Mouse (Mus musculus) layer of hippocampus, adult 2 months (tissue): ENCODE measurements at regions not wholly inside any gene's neighbourhood (a gene's known extent, or its start where the extent isn't known, plus 50 kb on each side); places are given as distances from the start of the nearest gene placed in this dataset.

Experiments used
- DNase-seq, 2 experiments: peaks; one replicate each; pipeline ENCODE4 v3.0.0; 2022; ENCODE audit warnings: low spot score in 2 of 2
- H3K27ac ChIP-seq: fragments of 200-600 bp; 2 replicates; pipeline ENCODE4 v1.8.1; 2022
- H3K4me3 ChIP-seq: fragments of 200-600 bp; 2 replicates; pipeline ENCODE4 v1.8.1; 2022; ENCODE audit warnings: mild to moderate bottlenecking
- CTCF ChIP-seq: fragments of 200-600 bp; conservative IDR thresholded peaks from 2 replicates; pipeline ENCODE4 v1.8.1; 2022; ENCODE audit warnings: antibody characterized with exemption, mild to moderate bottlenecking, moderate library complexity

GRCm38 (mm10) chr2:61527127-61527526 is 51.3 kb upstream of the Tank start:
- TF ChIP-seq CTCF: no peak
- DNase-seq: no peak
- H3K4me3 ChIP-seq: no peak overlapping the region
- H3K27ac ChIP-seq: no peak overlapping the region

- TF ChIP-seq CTCF: no peak
- no peak overlapping the region for H3K27ac ChIP-seq
- no peak for DNase-seq
- no peak overlapping the region for H3K4me3 ChIP-seq
Measured at GRCm38 (mm10) chr2:61524060-61524734, 54.2 kb upstream of the Tank start.

GRCm38 (mm10) chr2:61514445-61515123 is 63.8 kb upstream of the Tank start:
- no peak for TF ChIP-seq CTCF
- Histone ChIP-seq H3K4me3 (no peak overlapping the region), H3K27ac (no peak overlapping the region)
- DNase-seq: no peak

- TF ChIP-seq CTCF: no peak
- no peak for DNase-seq
- H3K4me3 ChIP-seq: no peak overlapping the region
- H3K27ac ChIP-seq: no peak overlapping the region
Measured at GRCm38 (mm10) chr2:61513787-61514444, 64.5 kb upstream of the Tank start.

- no peak for DNase-seq
- Histone ChIP-seq H3K4me3 (no peak overlapping the region), H3K27ac (no peak overlapping the region)
- TF ChIP-seq CTCF: no peak
Measured at GRCm38 (mm10) chr2:61503594-61503993, 74.8 kb upstream of the Tank start.

GRCm38 (mm10) chr2:61501922-61502321 is 76.5 kb upstream of the Tank start:
- TF ChIP-seq CTCF: peak; percentile 50
- DNase-seq: no peak
- H3K4me3 ChIP-seq: no peak overlapping the region

GRCm38 (mm10) chr2:61499266-61499665 is 79.1 kb upstream of the Tank start:
- no peak overlapping the region for H3K27ac ChIP-seq
- DNase-seq: no peak
- H3K4me3 ChIP-seq: no peak overlapping the region
- no peak for TF ChIP-seq CTCF

More at GRCm38 (mm10) chr2:61501922-61502321, 76.5 kb upstream of the Tank start:
- no peak overlapping the region for H3K27ac ChIP-seq

- peak in 1 of 2 experiments; percentile 43 for DNase-seq
- no peak for TF ChIP-seq CTCF
- no peak overlapping the region; the same call in 1 of the 2 replicates for H3K27ac ChIP-seq
Measured at GRCm38 (mm10) chr2:61497930-61498329, 80.5 kb upstream of the Tank start.

GRCm38 (mm10) chr2:61496968-61497367 is 81.4 kb upstream of the Tank start:
- Histone ChIP-seq H3K4me3 (no peak overlapping the region), H3K27ac (no peak overlapping the region)
- TF ChIP-seq CTCF: no peak
- no peak for DNase-seq

More at GRCm38 (mm10) chr2:61497930-61498329, 80.5 kb upstream of the Tank start:
- H3K4me3 ChIP-seq: no peak overlapping the region

GRCm38 (mm10) chr2:61493918-61494712 is 84.3 kb upstream of the Tank start:
- Histone ChIP-seq H3K4me3 (peak overlapping the region; percentile 34), H3K27ac (peak overlapping the region; percentile 64; the same call in 1 of the 2 replicates)
- peak; percentile 97 for TF ChIP-seq CTCF
- peak; percentile 74 to 91 for DNase-seq

- TF ChIP-seq CTCF: peak; percentile 83
- Histone ChIP-seq H3K4me3 (no peak overlapping the region), H3K27ac (no peak overlapping the region)
- DNase-seq: peak in 1 of 2 experiments; percentile 32
Measured at GRCm38 (mm10) chr2:61492043-61492743, 86.2 kb upstream of the Tank start.
